Mouse (Mus musculus) spleen, postnatal 14 days (tissue): ENCODE measurements around the gene Abcc9.

Source experiments
- DNase-seq, 2 experiments: peaks; one replicate each; pipeline ENCODE4 v3.0.0; 2021 to 2022; ENCODE audit warnings: low spot score in 2 of 2

The Abcc9 gene

DNA sequence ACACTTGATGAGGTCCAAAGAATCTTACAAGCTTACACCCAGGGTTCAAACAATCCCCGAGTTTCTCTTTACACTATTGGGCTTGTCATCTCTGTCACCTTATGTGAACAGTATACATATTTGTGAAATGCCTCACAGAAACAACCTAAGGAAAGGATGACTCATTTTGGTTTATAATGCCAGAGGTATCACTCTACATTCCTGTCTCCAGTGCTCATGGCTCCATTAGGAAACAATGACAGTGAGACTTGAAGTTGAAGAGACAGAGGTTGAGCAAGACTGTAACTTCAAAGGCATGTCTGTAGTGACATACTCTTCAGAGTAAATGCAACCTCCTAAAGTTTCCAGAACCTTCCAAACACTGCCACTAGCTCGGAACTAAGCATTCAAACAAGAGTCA is 153.7 kb downstream of the Abcc9 start:
- no peak for DNase-seq

DNA sequence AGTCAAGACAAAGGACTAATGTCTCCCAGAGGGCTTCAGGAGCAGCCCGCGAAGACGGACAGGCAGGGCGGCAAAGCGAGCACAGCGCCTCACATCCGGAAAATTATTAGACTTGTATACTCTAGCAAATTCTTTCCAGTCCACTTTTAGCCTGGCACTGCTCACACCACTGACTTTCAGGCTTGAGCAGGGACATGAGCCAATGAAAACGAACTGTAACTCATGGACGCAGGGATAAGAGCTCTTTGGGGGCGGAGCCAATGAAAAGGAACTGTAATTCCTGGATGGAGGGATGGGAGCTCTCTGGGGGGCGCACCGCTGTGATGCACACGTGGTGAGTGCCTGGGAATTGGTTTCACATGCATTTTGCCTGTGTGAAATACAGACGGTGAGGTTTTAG is 157.0 kb downstream of the Abcc9 start:
- no peak for DNase-seq

DNA sequence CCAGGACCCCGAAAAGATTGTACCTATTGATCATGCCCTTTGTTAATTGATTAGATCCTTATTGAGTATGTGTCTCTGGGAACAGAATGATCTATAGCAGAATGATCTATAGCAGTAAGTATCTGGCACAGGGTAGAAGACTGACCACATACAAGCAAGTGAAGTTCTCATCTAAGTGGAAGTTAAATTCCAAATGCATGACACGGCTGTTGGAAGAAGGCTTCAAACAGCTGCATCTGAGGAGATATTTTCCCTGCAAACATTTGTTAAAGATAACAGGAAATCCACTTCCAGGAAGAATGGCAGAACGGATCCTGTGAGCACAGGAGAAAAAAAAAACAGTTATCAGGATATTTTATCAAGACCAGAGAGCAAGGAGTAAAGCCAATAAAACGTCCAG is 158.5 kb downstream of the Abcc9 start:
- no peak for DNase-seq

DNA sequence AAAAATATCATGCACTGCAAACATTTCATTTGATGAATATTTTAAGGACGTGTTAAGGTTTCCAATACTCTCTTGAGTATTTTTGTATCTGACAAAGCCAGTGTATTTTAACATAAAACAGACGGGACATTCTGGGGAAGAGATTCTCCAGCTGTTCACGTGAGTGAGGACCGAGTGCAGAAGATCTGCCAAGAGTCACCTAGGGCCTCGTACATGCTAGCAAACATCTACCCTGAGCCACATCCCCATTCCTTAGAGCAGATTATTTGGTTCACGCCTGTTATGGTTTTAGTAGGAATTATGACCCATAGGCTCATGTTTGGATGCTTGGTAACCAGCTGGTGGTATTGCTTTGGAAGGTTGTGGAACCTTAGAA is 159.3 kb downstream of the Abcc9 start:
- no peak for DNase-seq

DNA sequence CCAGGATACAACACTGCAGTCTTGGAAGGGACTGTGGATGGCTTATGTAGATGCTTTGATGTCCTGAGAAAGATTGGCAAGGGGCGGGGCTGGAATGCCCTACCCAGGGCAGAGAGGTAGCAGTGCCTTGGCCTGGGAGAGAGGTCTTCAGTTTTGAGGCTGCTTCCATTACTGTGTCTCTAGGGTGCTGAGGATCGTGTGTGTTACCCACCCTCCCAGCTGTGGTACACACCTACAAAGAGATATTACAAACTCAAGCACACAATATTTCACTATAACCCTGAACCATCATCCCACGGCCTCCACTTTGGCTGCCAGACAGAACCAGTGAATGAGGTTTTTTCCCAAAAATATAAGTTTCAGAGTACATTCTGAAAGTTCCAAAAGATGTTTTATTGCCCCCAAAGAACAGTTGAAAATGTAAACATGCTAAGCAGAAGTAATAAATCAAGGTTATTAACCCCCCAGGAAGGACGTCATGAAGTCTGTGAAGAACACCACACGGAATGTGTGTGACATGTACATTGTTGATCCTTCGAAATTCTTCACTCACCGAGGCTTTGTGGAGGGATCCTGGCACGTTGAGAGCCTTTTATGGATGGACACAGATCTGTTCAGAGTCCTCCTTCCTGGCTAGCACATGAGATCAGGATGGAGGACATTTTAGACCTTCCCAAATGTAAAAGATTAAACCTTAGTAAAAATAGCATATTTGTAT is 159.9 kb downstream of the Abcc9 start:
- no peak for DNase-seq

DNA sequence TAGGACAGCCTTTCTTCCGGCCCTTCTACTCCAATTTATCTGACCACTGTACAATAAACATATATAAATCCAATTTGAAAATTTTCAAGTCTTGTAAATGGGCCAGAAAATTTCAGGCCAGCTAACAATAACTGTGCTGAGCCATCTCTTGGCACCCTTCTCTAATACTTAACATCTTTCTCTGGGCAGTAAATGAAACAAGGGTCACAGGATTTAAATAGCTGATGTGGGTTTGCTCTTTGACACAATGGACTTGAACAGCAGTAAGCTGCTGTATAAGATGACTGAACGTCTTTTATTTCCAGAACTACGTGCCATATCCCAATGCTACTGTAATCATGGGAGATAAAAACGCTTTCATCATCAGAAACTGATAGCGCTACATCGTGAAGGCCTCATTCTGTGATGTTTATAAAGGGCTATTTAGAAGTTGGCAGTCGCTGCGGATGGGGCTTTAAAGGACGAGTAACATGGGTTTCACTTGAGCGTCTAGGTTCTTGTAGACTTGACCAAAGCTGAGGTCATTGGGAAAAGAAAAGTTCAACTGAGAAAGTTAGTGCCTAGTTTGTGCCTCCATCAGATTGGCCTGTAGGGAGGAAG is 161.5 kb downstream of the Abcc9 start:
- DNase-seq = no peak

DNA sequence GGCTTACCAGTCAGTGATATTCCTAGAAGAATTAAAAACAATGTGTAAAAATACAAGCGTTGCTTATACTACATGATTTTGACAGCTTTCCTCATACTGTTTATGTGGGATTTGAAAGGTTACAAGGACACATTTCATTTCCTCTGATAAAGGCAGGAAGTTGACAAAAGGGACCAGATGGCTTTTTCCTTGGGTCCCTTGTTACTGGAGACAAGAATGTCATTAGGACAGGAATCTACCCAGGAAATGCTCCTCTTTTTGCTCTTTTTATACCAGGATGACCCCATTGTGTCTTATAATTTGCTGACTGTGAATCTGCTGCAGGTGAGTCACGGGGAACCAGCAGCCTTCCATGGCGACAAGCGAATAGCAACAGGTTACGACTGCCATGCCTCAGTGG is 162.0 kb downstream of the Abcc9 start:
- DNase-seq = no peak

DNA sequence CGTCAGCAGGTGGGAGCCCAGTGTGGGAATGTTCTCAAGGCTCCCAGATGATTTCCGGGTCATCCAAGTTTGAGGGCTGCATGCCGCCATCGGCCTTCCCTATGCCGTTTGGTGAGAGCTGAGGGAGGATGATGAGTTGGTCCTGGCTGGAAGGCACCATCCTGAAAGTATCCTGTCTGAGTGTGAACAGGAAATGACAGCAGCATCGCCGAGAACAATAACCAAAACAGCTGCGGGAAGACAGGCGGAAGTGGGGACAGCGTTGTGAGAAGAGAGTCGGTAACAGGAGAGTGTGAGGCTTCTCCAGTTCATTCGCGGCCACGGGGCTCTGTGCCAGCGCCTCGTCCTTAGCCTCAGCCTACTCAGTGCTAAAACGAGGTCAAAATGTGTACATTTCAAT is 163.6 kb downstream of the Abcc9 start:
- DNase-seq = no peak
